Mouse (Mus musculus): ENCODE results near the gene Ephx1.
"Not testable (repeated sequence)": the region's sequence is repeated elsewhere in the genome, so short reads cannot be mapped to it uniquely, and the experiment has no call there.

The Ephx1 gene

DNA sequence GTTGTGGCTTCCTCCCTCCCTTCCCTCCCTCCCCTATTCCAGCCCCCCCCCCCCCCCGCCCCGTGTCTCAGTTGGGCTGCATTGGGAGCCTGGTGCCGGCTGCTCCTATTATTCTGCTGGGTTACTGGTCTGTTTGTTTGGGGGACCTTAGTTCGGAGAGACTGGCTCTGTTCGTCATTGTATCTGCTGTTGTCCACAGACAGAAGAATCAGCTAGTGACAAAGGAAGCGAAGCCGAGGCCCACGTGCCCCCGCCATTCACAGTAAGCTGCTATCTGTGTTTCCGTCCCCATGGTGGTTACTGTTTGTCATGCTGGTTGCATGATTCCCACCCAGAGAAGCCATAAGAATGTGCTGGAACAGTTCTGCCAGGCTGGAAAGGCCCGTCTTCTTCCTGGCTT lies 47.8 kb downstream of the Ephx1 start:
- DNase-seq (ENCODE audit: low spot score): no peak

DNA sequence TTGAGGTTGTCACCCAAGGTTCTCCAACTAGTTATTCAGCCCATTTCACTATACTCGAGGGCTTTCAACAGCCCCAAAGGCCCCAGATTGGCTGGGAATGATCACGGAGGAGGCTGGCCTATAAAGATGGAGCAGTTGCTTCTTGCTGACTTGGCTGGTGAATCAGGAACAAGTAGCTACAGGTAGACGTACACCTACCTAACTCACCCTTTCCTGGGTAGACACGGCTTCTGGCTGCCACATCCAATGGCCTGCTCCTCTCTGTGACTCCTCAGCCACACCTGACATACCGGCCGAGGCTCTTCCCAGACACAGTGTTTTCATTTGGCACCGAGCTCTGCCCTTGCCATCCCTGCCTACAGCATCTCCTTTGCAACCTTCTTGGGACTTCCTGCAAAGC lies 53.4 kb downstream of the Ephx1 start:
- DNase-seq (ENCODE audit: low spot score): no peak

DNA sequence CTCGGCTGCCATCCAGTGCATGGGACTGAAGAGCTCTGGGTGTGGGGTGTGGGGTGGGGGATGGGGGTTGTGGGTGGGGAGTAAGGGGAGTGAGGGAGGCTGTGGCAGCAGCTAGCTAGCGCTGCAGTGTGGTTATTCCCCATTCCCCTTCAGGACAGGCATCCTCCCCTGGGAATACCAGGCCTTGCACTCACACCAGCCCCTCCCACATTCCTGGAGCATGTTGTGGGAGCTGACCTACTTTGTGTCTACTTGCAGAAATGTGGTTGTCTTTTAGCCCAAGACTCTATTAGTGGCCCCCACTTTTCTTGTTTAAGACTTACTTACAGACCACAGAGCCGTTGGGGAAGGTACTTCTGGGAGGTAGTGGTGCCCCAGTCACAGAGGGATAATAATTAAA lies 54.2 kb downstream of the Ephx1 start:
- DNase-seq (ENCODE audit: low spot score): no peak

DNA sequence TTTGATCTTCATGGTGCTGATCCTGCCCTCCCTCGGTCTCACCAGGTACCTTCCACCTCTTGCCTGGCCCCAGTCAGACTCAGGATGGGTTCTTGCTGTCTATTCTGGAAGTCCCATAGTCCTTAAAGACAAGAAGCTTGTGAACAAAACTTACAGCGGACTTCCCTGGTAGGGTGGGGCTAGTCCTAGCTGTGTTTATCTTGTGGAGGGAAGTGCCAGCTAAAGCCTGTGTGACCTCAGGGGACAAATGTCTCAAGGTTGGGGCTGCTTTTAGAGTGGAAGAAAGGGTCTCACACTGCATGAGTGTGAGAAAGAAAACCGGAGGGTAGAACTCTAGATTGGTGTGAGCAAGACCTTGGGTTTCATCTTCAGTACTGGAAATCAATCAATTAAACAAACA lies 54.9 kb downstream of the Ephx1 start:
- DNase-seq (ENCODE audit: low spot score): no peak

DNA sequence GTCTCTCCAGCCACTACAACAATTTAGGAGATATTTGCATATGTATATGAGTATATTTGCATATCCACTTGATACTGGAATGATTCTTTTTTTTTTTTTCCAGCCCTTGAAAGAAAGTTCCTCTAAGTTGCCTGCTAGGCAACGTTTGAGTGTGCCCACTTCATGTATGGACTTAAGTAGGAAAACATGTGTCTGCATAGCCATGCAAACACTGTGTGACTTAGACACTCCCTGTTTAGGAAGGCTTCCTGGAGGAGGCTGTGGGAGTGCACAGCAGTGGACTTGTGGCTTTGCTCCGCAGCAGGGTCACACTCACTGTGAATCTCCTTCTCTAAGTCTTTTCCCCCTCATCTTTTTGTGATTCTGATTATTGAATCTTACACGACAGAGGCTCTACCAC lies 61.9 kb downstream of the Ephx1 start:
- no peak for DNase-seq (ENCODE audit: low spot score)

DNA sequence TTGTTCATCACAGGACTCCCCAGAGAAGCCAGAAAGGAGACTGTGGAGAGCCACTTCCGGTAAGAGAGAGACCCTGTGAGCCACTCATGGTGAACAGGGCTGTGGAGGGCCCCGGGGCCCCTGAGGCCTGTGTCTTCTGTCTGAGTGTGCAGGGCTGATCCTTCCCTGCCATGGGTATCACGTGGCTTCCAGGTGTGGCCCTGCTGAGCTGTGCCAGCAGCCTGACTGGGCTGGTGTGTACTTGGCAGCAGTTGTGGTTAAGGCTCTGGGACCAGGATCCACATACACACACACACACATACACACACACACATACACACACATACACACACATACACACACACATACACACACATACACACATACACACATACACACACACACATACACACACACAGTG lies 62.7 kb downstream of the Ephx1 start:
- DNase-seq (ENCODE audit: low spot score): no peak

DNA sequence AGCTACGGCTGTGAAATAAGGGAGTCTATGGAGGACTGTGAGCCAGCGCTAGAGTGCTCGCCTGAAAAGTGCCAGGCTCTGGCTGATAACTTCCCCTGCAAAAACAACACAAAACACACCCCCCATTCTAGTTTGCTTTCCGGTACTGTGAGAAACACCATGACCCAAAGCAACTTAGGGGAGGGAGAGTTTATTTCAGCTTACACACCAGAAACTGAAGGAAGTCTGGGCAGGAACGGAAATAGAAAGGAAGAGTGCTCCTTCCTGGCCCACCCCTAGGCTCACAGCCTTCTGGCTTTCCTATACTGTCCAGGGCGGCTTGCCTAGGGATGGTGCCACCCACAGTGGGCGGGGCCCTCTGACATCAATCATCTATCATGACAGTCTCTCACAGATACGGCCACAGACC lies 63.7 kb downstream of the Ephx1 start:
- no peak for DNase-seq (ENCODE audit: low spot score)

DNA sequence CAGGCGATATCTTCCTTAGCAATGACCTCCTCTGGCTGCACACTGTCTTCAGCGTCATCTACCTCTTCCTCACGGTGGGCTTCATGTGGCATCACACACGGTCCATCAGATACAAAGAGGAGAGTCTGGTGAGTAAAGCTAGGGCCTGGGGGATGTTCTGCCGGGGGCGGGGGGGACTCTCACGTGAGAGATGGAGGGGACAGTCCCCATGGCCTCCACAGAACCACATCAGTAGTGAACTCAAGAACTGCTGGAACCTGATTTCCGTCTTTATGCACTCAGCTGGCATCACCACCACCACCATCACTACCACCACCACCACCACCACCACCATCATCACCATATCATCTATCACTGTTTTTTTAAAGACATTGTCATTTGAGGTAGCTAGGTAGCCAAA lies 64.3 kb downstream of the Ephx1 start:
- DNase-seq (ENCODE audit: low spot score): no peak

DNA sequence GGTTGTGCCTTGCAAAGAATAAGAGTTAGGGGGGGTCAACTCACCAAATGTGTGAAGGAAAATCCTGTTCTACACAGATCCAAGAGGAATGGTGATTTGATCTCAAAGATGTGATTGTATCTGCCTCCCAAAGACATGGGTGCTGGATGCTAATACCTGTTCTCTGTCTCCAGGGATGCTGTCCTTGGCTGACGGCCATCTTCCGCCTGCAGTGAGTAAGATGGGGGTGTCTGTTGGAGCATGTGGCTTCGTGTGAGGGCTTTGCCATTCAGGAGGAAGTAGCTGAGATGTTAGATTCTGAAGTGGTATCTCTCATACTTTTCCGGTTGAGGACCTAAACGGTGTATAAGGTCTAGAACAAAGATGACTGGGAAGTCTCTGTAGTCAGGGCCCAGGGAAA lies 67.9 kb downstream of the Ephx1 start:
- DNase-seq (ENCODE audit: low spot score): no peak

DNA sequence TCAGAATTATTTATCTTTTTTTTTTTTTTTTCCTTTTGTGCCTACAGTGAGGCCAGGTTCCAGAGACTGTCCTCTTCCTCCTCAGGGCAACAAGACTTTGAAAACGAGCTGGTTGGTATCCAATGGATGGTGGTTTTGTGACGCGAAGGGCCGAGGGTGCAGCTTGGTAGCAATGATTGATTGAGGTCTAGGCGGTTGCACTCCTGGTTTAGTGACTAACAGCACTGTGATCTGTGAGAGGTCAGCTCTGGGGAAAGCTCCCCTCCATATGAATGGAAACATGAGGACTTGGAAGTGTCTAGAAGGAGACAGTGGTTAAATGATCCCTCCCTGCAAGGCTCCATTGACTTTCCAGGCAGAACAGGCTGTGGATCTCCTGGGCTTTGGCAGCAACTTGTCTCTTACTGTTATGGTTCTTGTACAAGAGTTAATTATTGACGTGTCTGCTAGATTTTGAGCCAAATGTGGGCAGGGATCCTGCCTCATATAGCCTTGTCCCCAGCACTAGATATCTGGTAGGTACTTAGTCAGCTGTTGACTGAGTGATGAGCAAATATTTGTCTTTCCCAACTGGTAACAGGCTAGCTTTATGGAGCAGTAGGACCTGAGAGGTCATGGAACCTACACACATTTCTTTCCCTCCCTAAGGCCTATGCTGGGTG lies 68.5 kb downstream of the Ephx1 start:
- DNase-seq (ENCODE audit: low spot score): no peak

DNA sequence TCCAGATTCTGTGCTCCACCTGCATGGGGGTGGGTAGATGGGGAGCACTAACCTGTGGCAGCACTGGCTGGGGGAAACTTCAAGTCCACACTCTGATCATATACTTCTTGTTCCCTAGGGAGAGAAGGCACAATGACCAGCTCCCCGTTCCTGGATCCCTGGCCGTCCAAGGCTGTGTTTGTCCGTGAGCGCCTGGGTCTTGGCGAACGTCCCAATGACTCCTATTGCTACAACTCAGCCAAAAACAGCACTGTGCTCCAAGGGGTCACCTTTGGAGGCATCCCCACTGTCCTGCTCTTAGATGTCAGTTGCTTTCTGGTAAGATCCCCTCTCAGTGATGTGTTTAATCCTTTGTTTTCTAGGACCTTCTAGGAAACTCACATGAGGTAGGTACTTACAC lies 74.3 kb downstream of the Ephx1 start:
- DNase-seq (ENCODE audit: low spot score): no peak

DNA sequence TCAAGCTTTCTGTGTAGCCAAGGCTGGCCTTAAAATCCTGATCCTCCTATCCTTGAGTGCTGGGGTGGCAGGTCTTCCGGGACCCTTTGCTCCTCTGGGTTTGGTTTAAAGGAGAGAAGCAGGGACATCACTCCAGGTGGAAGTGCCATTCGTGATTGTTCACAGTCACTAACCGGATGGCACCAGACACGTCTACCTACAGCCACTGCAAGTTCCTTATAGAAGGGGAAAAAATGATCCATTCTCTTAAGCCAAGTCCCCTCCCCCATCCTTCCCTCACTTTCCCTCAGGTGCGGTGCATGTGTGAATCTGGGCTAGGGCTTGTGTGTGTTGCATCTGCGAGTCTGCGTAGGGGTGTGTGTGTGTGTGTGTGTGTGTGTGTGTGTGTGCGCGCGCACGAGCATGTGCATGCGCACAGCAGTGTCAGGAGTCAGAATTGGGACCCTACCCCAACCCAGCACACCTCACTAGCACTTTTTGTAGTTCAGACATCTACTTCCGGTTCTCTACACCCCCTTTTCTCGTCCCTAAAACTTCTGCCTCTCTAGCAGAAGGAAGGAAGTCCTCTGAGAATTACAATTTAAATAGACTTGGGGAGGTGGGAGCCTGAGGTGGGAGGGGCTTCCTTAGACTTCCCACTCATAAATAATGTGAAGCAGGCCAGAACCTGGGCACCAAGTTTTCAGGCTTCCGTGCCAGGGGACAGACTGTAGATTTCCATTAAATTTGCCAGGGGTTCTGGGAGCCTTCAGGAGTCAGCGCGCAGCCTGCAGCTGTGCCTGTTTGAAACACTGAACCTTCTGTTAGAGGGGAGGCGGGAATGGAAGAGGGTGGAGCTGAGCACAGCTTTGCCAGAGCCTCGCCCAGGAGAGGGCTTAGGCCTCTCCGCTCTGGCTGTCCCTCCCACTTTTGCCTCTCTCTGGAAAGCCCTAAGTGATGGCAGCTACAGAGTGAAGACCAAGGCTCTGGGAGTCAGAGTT lies 75.4 kb downstream of the Ephx1 start:
- DNase-seq (ENCODE audit: low spot score): no peak

DNA sequence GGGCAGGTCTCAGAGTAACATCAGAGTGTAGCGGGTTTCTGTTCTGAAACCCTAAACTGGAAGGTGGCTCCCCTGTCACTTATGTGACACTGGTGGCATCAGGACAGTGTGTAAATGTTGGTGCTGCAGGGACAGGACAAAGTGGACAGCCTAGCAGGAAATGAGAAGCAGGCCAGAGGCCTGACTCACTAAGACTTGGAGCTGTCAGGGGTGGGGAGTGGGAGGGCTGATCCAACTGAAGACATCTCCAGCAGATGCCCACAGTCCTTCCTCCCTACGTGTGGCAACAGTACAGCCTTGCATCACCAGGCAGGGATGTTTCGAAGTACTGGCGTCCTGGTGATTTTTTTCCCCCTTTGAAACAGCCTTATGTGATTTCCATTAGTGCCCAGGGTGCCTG lies 76.2 kb downstream of the Ephx1 start:
- no peak for DNase-seq (ENCODE audit: low spot score)

DNA sequence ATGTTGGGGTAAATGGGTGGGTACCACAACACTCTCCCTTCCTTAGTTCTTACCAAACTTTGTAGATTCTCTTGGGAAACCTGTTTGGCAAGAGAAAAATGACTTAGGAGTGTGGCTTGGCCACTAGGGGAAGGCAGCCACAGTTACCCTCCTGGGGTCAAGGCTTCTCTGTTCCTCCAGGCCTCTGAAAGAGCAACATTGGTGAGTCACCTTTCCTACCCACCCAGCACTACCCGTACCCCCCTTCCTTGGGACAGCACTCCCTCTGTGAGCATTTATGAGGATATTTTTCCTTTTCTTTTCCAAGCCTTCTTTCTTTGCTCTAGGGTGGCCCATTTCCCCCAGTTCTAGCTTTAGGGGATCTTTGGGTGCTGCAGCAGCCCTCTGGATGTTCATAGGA lies 76.8 kb downstream of the Ephx1 start:
- DNase-seq (ENCODE audit: low spot score): no peak

DNA sequence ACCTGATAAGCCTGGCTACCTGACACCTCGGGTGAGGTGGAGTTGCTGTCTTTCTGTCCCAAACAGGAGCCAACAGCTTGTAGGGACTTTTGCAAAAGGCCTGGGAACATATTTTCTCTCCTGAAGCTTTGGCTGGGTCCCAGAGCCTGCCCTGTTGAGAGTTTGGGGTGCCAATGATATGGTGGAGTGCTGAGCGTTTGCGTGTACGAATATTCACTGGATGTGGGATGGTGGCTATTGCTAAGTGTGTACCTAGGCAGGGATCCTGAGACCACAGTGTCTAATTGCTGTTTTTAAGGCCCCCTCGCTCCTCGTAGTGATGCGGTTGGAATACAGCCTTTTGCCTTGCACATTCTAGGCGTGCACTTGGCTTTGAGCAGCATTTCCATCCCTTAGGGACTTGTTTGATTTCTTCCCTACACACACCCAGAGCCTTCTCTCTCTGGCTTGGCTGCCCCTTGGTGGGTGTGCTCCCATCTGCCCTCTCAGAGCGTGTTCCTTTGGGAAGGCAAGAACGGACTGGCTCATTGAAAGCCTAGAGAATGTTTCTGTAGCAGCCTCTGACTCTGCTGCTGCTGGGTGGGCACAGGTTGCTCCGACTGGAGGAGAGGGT lies 77.6 kb downstream of the Ephx1 start:
- no peak for DNase-seq (ENCODE audit: low spot score)

DNA sequence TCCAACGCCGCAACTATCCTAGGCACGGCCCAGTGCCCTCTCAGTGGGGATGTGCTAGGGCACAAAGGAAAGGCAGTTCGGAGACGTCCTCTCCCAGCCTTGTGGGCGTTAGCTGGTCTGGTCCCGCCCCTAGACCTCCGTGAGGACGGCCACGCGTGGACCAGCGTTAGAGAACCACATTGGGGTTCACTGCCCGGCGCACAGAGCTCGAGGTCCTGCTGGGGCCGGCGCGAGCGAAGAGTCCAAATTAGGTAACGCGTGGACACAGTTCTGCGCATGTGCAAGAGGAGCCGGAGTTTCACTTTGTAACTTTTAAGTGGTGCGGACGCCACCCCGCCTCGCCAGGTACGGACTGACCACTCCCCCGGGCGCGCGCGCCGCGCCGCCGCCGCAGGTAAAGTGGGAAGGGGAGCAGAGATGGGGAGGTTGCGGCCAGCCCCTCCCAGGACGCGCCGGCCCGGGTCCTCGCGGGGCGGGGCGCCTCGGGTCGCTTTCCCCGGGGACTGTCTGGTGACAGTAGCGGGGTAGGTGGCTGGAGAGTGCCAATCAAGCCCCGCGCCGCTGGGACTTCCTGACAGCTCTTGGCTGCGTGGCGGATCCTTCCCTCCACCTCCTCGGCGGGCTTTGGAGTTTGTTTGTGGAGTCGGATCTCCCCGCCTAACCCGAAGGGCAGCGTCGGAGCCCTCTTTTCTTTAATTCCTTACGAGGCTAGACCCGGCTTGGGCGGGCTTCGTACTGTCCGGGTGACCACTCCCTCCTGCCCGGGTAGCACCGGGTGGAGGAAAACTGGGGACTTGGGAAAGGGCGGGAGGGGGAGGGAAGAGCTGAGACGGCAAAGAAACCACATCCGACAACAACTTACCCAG lies 78.3 kb downstream of the Ephx1 start, which contains the start of gene Tmem63a:
Gene Tmem63a, plus strand, starts transcription at position 179 of the 866 bp plus-strand sequence.
- DNase-seq (ENCODE audit: low spot score): peak; percentile 36

DNA sequence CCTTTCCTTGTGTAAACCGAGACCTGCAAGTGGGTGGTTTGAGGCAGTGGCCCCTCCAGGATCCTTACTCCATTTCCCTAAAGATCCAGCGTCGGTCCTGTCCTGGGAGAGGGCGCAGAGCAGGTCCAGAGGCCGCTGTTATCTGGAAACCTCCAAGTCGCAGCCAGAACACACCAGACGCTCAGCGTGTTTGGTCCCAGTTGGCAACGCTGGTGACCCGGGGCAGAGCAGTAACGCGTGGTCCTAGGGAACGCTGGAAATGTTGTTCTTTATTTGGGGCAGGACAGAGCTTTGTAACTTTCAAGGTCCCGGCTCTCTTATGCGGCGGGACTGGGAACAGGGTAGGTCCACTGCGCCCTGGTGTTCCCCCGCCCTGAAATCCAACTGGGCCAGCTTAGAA lies 79.0 kb downstream of the Ephx1 start:
- no peak for DNase-seq (ENCODE audit: low spot score)

DNA sequence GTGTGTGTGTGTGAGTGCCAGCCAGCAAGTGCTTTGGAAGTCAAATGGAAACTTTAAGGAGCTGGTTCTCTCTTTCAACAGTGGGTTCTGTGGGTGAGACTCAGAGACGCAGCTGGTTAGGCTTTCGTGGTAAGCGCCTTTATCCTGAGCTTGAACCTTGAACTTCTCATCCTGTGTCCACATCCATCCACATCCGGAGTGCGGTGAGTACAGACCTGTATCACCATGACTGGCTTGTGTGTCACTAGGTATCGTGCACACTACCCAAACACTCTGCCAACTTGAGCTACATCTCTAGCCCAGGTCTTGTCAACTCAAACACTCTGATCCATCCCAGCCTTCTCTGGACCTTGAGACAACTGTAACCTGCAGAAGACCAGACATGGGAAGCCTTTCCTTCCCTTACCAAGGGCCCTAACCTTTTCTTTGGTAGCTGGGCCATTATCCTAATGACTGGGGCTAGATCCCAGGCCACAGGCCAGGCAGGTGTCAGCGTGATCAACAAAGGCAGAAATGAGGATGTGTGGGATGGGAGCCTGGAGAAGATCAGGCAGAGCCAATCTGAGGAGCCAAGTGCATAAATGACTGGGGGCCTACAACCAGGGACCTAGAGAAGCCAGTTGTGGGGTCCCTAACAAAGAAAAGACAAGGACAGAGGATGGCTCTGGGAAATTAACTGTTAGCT lies 79.8 kb downstream of the Ephx1 start:
- DNase-seq (ENCODE audit: low spot score): no peak

DNA sequence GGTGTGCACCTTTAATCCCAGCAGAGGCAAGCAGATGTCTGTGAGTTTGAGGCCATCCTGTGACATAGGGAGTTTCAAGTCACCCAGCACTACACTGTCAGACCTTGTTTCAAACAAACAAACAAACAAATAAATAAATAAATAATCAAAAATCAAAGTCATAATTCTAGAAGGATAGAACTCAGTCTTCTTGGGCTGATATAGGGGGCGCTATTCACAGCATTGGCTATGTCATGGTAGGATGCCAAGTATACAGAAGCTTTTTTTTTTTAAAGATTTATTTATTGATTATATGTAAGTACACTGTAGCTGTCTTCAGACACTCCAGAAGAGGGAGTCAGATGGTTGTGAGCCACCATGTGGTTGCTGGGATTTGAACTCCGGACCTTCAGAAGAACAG lies 81.9 kb downstream of the Ephx1 start:
- not testable (repeated sequence) for DNase-seq (ENCODE audit: low spot score)

DNA sequence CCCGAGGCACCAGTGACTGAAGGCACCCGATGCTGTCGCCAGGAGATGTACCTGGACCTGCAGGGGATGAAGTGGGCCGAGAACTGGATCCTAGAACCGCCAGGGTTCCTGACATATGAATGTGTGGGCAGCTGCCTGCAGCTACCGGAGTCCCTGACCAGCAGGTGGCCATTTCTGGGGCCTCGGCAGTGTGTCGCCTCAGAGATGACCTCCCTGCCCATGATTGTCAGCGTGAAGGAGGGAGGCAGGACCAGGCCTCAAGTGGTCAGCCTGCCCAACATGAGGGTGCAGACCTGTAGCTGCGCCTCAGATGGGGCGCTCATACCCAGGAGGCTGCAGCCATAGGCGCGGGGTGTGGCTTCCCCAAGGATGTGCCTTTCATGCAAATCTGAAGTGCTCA lies 83.1 kb downstream of the Ephx1 start:
- not testable (repeated sequence) for DNase-seq (ENCODE audit: low spot score)
